In genomic region chr11:114071998-114072397, GRCm38 (mm10) we compare ENCODE assay signal across 10 mouse cellular contexts. TPM values are rescaled to one million over a fixed set of nuclear protein-coding genes. Genes with fewer than 3 reads are reported as not detected.
DNase-seq lines count a peak whose midpoint lies in the region; ATAC-seq and TF ChIP-seq lines count a peak whose summit lies in the region.
"Had no signal": no experiment of that assay in that cellular context is flagged by ENCODE, and none has a peak within 500 bp of the region (broad histone marks: within the 10 kb centered on the region; RNA-seq: fewer than 3 reads in every experiment).

No protein-coding gene starts in this region.

- intact Hi-C loops in left cerebral cortex, adult 2 months (cut with DNase I): loop anchor here (2.0 kb wide), 1 partner anchor 211 kb away; no protein-coding TSS in a partner anchor
- intact Hi-C loops in left cerebral cortex, postnatal 4 days (cut with DNase I): loop anchor here (10.0 kb wide), 1 partner anchor 403 kb away; no protein-coding TSS in a partner anchor

- peaks cover 31% of the 10 kb centered on the region for H3K27me3 ChIP-seq in liver, embryonic 13.5 days

- DNase-seq in CD4-positive, CD25-positive, alpha-beta regulatory T cell, adult 2 months (ENCODE audit: low read depth, low spot score): peak; percentile 40
- DNase-seq in left cerebral cortex, adult 2 months (ENCODE audit: extremely low spot score in 1 of 2, low spot score in 2 of 2): peak in 1 of 2 experiments; percentile 29
- DNase-seq in left cerebral cortex, postnatal 4 days: no peak
- DNase-seq in embryo, embryonic 9.5 days (ENCODE audit: extremely low spot score): peak; percentile 68
- no peak for DNase-seq in liver, embryonic 13.5 days
- peak; percentile 77 for DNase-seq in testis, postnatal 10 days (ENCODE audit: low spot score)

- no peak overlapping the region for H3K27ac ChIP-seq in left cerebral cortex, adult 2 months
- no peak overlapping the region for H3K27ac ChIP-seq in liver, embryonic 13.5 days
- H3K27ac ChIP-seq: embryonic facial prominence, embryonic 15.5 days; limb, embryonic 15.5 days had no signal

- H3K9ac ChIP-seq in liver, embryonic 13.5 days: no peak overlapping the region
- H3K9ac ChIP-seq: embryonic facial prominence, embryonic 15.5 days; limb, embryonic 15.5 days had no signal

- 26% methylated on average over 8 of the region's 8 CpGs for WGBS in liver, embryonic 13.5 days (ENCODE audit: insufficient replicate concordance)

- no peak overlapping the region for H3K4me3 ChIP-seq in left cerebral cortex, adult 2 months
- no peak overlapping the region for H3K4me3 ChIP-seq in liver, embryonic 13.5 days (replicated peaks)
- H3K4me3 ChIP-seq: embryonic facial prominence, embryonic 15.5 days; limb, embryonic 15.5 days had no signal

- no peaks in the 10 kb centered on the region for H3K36me3 ChIP-seq in liver, embryonic 13.5 days
- H3K36me3 ChIP-seq: embryonic facial prominence, embryonic 15.5 days; limb, embryonic 15.5 days had no signal

- no peaks in the 10 kb centered on the region for H3K9me3 ChIP-seq in liver, embryonic 13.5 days (replicated peaks)
- H3K9me3 ChIP-seq: embryonic facial prominence, embryonic 15.5 days; limb, embryonic 15.5 days had no signal

- ATAC-seq in CD4-positive, CD25-positive, alpha-beta regulatory T cell, adult 4 months: no peak
- ATAC-seq in liver, embryonic 13.5 days (ENCODE audit: low read depth): no peak
- ATAC-seq in megakaryocyte, adult 5-6 weeks (ENCODE audit: poor library complexity, severe bottlenecking): no peak

- H3K4me1 ChIP-seq in liver, embryonic 13.5 days (replicated peaks): no peaks in the 10 kb centered on the region

- H3K4me2 ChIP-seq in liver, embryonic 13.5 days: peak overlapping the region; percentile 35
- H3K4me2 ChIP-seq: embryonic facial prominence, embryonic 15.5 days; limb, embryonic 15.5 days had no signal

- peak; percentile 55 for TF ChIP-seq CTCF in left cerebral cortex, adult 2 months (IDR thresholded peaks at IDR 0.05)

RNA-seq across cellular contexts. Expression of gene Sdk2, which starts 5.2 kb away (rescaled TPM):
- under 1 TPM in 1 of 2 experiments, not detected in 1; 0.13 TPM for polyA plus RNA-seq in CD4-positive, CD25-positive, alpha-beta regulatory T cell, adult 4 months (2017; shearing (Covaris generic))
- 10 to 100 TPM; 27.6 to 30.6 TPM for total RNA-seq in left cerebral cortex, adult 2 months (2021)
- 10 to 100 TPM; 23.8 to 24.8 TPM for total RNA-seq in left cerebral cortex, postnatal 4 days (2021)
- polyA plus RNA-seq in liver, embryonic 13.5 days (2015; fragmentation: Nextera tagmentation; extraction: Ambion mirVana): 0.28 and 0.39 TPM in 2 replicates
- total RNA-seq in megakaryocyte, adult 5-6 weeks (2015): 0.05 and 0.11 TPM in 2 replicates
- 0.04 TPM in 1 of 2 replicates, not detected in the other for total RNA-seq in megakaryocyte, adult 5-6 weeks (2017)

Comparison
In these comparisons a context has a peak if more than half of its experiments do, and no peak if none do; other contexts are left out.
1. DNase-seq: peak in CD4-positive, CD25-positive, alpha-beta regulatory T cell, adult 2 months (single experiment), embryo, embryonic 9.5 days (single experiment) and testis, postnatal 10 days (single experiment); none in left cerebral cortex, postnatal 4 days (single experiment) and liver, embryonic 13.5 days (single experiment).
2. RNA of gene Sdk2, which starts 5.2 kb away (total RNA-seq): 27.6 to 30.6 TPM in left cerebral cortex, adult 2 months and 23.8 to 24.8 TPM in left cerebral cortex, postnatal 4 days; 0.04 to 0.11 TPM in megakaryocyte, adult 5-6 weeks; every median in the first group is over 10 times any median in the second.